Mouse (Mus musculus): ENCODE measurements around the gene S1pr2.

S1pr2 gene

DNA sequence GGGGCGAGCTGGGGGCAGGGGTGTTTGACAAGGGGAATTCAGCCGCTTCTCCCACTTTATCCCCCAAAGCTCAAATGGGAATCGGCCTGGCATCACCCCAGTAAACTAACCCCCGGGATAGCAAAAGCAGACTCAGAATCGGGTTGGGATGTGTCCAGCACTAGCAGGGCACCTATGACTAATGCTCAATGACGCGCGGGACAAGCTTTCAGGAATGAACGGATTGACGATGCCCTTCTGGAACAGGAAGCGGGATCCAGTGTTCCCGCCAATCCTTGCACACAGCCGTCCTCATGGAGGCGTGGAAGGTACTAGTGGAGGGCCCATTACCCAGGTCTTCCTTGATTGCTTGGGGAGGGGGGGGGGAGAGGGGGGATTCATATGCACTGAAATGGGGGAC, 25.1 kb downstream of the S1pr2 start:
- Histone ChIP-seq H3K27me3 (ENCODE audit: insufficient read depth, low read length) (no peaks in the 10 kb centered on the region), H3K9me3 (ENCODE audit: low read length) (no peaks in the 10 kb centered on the region), H3K36me3 (ENCODE audit: insufficient read depth, low read length) (peaks cover 35% of the 10 kb centered on the region), H3K4me3 (replicated peaks; ENCODE audit: low read length) (peak overlapping the region; percentile 94), H3K4me1 (replicated peaks; ENCODE audit: low read depth, low read length) (peaks cover 65% of the 10 kb centered on the region)
- no peak for TF ChIP-seq CTCF (conservative IDR thresholded peaks at IDR 0.05; ENCODE audit: low read length)
- no peak for TF ChIP-seq NANOG (IDR thresholded peaks at IDR 0.05; ENCODE audit: borderline replicate concordance, low read length)
- TF ChIP-seq POU5F1 (IDR thresholded peaks at IDR 0.05; ENCODE audit: borderline replicate concordance, low read length), result no peak

DNA sequence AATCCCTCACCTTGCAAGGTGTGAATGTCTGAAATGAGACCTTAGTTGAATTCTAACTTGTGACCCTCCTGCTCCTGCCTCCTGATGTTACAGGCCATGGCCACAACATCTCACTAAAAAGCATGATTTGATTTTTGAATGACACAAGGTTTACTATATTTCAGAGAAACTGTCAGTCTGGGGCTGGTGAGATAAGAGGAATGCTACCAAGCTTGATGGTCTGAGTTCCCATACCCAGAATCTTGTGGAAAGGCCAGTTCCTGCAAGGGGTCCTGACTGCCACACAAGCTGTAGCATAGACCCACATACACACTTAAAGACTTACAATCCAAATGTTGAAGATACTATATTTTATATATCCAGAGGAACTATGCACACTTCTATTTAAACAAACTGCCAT, 26.2 kb downstream of the S1pr2 start:
- Histone ChIP-seq H3K36me3 (ENCODE audit: insufficient read depth, low read length) (peaks cover 46% of the 10 kb centered on the region), H3K4me1 (replicated peaks; ENCODE audit: low read depth, low read length) (peaks cover 76% of the 10 kb centered on the region), H3K9me3 (ENCODE audit: low read length) (no peaks in the 10 kb centered on the region), H3K27me3 (ENCODE audit: insufficient read depth, low read length) (no peaks in the 10 kb centered on the region), H3K4me3 (replicated peaks; ENCODE audit: low read length) (peak overlapping the region; percentile 94)
- TF ChIP-seq POU5F1 (IDR thresholded peaks at IDR 0.05; ENCODE audit: borderline replicate concordance, low read length) (no peak), CTCF (conservative IDR thresholded peaks at IDR 0.05; ENCODE audit: low read length) (no peak), NANOG (IDR thresholded peaks at IDR 0.05; ENCODE audit: borderline replicate concordance, low read length) (no peak)

DNA sequence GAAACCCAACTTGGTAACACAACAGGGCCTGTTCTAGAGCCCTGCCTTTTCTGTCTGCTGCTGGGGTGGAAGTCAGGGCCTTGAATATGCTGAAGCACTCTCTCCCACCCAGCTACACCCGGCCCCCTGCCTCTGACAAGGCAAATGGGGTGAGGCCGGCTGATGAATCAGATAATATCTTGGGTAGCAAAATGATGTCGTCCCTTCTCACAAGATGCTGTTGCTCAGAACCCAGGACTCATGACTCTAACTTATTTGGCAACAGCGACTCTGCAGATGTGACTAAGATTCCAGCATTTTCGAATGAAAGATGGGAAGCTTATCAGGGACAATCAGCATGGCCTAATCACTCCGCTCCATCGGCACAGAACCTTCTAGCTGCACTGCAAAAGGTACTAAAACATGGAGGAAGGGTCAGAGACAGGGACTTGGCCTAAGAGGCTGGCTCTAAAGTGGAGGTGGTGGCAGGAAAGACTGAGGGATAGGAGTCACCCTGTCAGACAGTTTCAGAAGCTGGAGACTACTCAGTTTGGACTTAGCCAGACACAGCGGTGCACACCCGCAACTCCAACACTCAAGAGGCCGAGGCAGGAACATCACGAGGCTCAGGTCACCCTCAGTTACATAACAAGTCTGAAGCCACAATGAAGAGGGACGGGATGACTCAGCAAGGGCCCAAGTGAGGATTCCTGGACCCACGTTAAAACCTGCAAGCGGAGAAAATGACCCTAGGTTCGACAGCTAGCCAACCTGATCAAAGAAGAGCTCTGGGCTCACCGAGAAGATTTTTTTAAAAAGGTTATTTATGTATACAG, 30.3 kb downstream of the S1pr2 start:
- H3K27me3 ChIP-seq (ENCODE audit: insufficient read depth, low read length), result no peaks in the 10 kb centered on the region
- H3K4me3 ChIP-seq (replicated peaks; ENCODE audit: low read length), result peak overlapping the region; percentile 17
- H3K36me3 ChIP-seq (ENCODE audit: insufficient read depth, low read length), result peaks cover 79% of the 10 kb centered on the region
- TF ChIP-seq NANOG (IDR thresholded peaks at IDR 0.05; ENCODE audit: borderline replicate concordance, low read length), result no peak
- no peak for TF ChIP-seq POU5F1 (IDR thresholded peaks at IDR 0.05; ENCODE audit: borderline replicate concordance, low read length)
- no peak for TF ChIP-seq CTCF (conservative IDR thresholded peaks at IDR 0.05; ENCODE audit: low read length)
- peaks cover 93% of the 10 kb centered on the region for H3K4me1 ChIP-seq (replicated peaks; ENCODE audit: low read depth, low read length)
- no peaks in the 10 kb centered on the region for H3K9me3 ChIP-seq (ENCODE audit: low read length)

DNA sequence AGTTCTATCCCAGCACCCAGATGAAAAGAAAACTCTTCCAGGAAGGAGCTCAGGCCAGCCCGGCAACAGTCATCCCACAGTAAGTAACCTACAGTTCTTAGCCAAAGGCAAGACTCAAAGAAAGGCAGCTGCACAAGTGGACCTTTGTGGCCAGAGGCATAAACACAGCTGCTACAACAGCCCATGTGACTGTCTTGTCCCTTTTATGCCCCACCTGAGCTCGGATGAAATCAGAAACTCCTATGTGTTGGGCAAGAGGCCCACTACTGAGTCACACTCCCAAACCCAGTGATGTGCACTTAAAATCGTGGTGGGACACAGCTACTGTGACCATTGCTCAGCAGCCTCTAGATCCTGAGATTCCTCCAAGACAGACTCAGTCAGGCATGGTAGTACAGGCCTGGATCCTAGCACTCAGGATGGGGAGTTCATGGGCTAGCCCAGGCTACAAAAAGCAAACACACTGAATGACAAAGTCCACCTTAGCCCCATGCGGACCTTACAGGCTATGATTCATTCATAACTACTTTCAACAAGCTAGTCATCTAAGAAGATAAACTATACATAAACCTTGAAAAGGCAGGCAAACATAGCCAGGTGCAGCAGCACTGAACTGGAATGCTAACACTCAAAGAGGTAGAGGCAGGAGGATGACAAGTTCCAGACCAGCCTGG, 31.7 kb downstream of the S1pr2 start:
- H3K9me3 ChIP-seq (ENCODE audit: low read length), result no peaks in the 10 kb centered on the region
- TF ChIP-seq CTCF (conservative IDR thresholded peaks at IDR 0.05; ENCODE audit: low read length) (no peak), POU5F1 (IDR thresholded peaks at IDR 0.05; ENCODE audit: borderline replicate concordance, low read length) (no peak), NANOG (IDR thresholded peaks at IDR 0.05; ENCODE audit: borderline replicate concordance, low read length) (no peak)
- peaks cover 83% of the 10 kb centered on the region for H3K36me3 ChIP-seq (ENCODE audit: insufficient read depth, low read length)
- H3K4me3 ChIP-seq (replicated peaks; ENCODE audit: low read length), result peak overlapping the region; percentile 30; the same call in 1 of the 2 replicates
- no peaks in the 10 kb centered on the region for H3K27me3 ChIP-seq (ENCODE audit: insufficient read depth, low read length)
- peaks cover 86% of the 10 kb centered on the region for H3K4me1 ChIP-seq (replicated peaks; ENCODE audit: low read depth, low read length)

DNA sequence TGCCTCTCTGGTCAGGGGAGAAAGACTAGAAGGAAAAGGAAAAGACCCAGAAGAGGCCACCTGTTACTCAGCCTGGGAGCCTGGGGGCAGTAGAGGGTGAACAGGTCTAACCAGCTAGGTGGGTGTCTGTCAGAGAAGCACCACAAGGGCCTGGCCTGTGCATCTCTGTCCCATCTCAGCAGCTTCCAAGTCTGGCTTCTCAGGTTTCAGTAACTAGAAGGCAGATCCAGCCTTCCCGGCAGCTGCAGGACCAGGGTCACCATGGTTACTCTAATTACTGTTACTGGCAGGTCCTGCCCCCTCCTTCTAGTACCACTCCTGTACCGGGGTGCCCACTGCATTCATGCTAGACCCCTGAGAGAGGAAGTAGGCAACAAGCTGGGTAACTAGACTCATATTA, 32.7 kb downstream of the S1pr2 start:
- H3K4me3 ChIP-seq (replicated peaks; ENCODE audit: low read length), result peak overlapping the region; percentile 30
- H3K4me1 ChIP-seq (replicated peaks; ENCODE audit: low read depth, low read length), result peaks cover 77% of the 10 kb centered on the region
- H3K9me3 ChIP-seq (ENCODE audit: low read length), result no peaks in the 10 kb centered on the region
- TF ChIP-seq POU5F1 (IDR thresholded peaks at IDR 0.05; ENCODE audit: borderline replicate concordance, low read length), result no peak
- TF ChIP-seq CTCF (conservative IDR thresholded peaks at IDR 0.05; ENCODE audit: low read length), result peak; percentile 9; the same call in 1 of the 2 replicates
- H3K36me3 ChIP-seq (ENCODE audit: insufficient read depth, low read length), result peaks cover 83% of the 10 kb centered on the region
- H3K27me3 ChIP-seq (ENCODE audit: insufficient read depth, low read length), result no peaks in the 10 kb centered on the region

- H3K9me3 ChIP-seq (ENCODE audit: low read length), result no peaks in the 10 kb centered on the region
- TF ChIP-seq CTCF (conservative IDR thresholded peaks at IDR 0.05; ENCODE audit: low read length), result no peak
- no peak for TF ChIP-seq NANOG (IDR thresholded peaks at IDR 0.05; ENCODE audit: borderline replicate concordance, low read length)
- no peak for TF ChIP-seq POU5F1 (IDR thresholded peaks at IDR 0.05; ENCODE audit: borderline replicate concordance, low read length)
- peaks cover 72% of the 10 kb centered on the region for H3K4me1 ChIP-seq (replicated peaks; ENCODE audit: low read depth, low read length)
- H3K4me3 ChIP-seq (replicated peaks; ENCODE audit: low read length), result peak overlapping the region; percentile 30
- H3K36me3 ChIP-seq (ENCODE audit: insufficient read depth, low read length), result peaks cover 86% of the 10 kb centered on the region
- no peaks in the 10 kb centered on the region for H3K27me3 ChIP-seq (ENCODE audit: insufficient read depth, low read length)
Measured at GRCm38 (mm10) chr9:20943396-20943795, 33.2 kb downstream of the S1pr2 start.

- H3K27me3 ChIP-seq (ENCODE audit: insufficient read depth, low read length), result no peaks in the 10 kb centered on the region
- no peaks in the 10 kb centered on the region for H3K9me3 ChIP-seq (ENCODE audit: low read length)
- H3K4me1 ChIP-seq (replicated peaks; ENCODE audit: low read depth, low read length), result peaks cover 46% of the 10 kb centered on the region
- H3K36me3 ChIP-seq (ENCODE audit: insufficient read depth, low read length), result peaks cover 100% of the 10 kb centered on the region
- H3K4me3 ChIP-seq (replicated peaks; ENCODE audit: low read length), result no peak overlapping the region
- TF ChIP-seq CTCF (conservative IDR thresholded peaks at IDR 0.05; ENCODE audit: low read length) (no peak), POU5F1 (IDR thresholded peaks at IDR 0.05; ENCODE audit: borderline replicate concordance, low read length) (no peak), NANOG (IDR thresholded peaks at IDR 0.05; ENCODE audit: borderline replicate concordance, low read length) (no peak)
Measured at GRCm38 (mm10) chr9:20923258-20923657, 53.3 kb downstream of the S1pr2 start.

DNA sequence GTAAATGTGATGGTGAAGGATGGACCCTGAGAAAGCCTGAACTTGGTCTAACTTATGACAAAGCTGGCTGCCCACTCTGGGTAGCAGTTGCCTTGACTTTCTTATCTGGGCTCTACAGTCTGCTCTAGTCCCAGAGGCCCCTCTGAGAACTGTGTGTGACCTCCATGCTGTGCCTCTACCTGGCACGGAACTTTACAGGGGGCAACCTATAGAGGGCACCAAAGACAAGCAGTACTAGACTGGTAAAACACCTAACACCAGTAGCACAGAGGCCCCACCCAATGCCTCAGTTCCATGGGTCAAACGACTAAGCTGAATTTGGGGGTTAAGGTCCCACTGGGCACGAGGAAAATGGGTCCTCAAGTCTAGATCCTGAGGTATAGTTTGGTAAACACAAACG, 60.4 kb downstream of the S1pr2 start:
- H3K4me3 ChIP-seq (replicated peaks; ENCODE audit: low read length), result no peak overlapping the region
- H3K9me3 ChIP-seq (ENCODE audit: low read length), result no peaks in the 10 kb centered on the region
- no peaks in the 10 kb centered on the region for H3K27me3 ChIP-seq (ENCODE audit: insufficient read depth, low read length)
- peaks cover 100% of the 10 kb centered on the region for H3K36me3 ChIP-seq (ENCODE audit: insufficient read depth, low read length)
- H3K4me1 ChIP-seq (replicated peaks; ENCODE audit: low read depth, low read length), result peaks cover 63% of the 10 kb centered on the region
- TF ChIP-seq NANOG (IDR thresholded peaks at IDR 0.05; ENCODE audit: borderline replicate concordance, low read length) (no peak), POU5F1 (IDR thresholded peaks at IDR 0.05; ENCODE audit: borderline replicate concordance, low read length) (no peak), CTCF (conservative IDR thresholded peaks at IDR 0.05; ENCODE audit: low read length) (peak; percentile 47; the same call in 1 of the 2 replicates)
